Mouse (Mus musculus): ENCODE measurements around the gene Eif5a2.
A peak's percentile ranks its signal among the peaks of the same experiment; 100 is the strongest.

Gene Eif5a2

DNA sequence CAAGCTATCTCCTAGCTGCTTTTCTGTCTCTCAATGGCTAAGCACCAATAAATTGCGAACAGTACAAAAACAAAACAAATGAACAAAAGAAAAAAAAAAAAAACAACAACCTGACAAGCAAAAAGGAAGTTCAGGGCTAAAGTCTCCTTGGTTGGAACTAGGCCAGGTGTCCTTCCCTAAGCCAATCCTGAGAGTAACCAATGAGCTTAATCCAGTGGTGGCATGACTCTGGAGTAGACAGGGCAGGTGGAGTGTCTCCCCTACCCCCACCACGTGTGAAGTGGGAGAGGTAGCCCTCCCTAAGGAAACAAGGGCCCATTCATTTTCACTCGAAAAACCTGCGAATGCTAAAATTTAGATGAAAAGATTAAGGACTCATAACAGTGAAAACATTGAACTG, 30.4 kb downstream of the Eif5a2 start:
- no peak for DNase-seq

DNA sequence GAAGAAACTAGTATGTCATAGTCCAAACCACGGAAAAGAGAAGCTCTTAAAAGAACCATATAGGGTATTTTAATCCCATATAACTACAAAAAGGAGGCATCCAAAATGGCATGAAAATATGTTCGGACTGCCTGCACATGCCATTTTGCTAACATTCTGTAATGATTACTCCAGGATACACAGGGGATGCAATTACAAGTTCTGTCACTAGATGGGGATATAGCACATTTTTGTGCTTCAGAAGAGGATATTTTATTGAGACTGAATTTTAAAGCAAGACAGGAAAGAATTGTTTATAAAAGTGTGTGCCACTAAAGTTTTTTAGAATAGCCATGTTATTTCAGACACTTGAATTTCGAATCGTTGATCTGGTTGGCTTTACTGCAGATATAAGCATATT, 33.3 kb downstream of the Eif5a2 start:
- DNase-seq, result peak in 1 of 2 experiments; percentile 16

DNA sequence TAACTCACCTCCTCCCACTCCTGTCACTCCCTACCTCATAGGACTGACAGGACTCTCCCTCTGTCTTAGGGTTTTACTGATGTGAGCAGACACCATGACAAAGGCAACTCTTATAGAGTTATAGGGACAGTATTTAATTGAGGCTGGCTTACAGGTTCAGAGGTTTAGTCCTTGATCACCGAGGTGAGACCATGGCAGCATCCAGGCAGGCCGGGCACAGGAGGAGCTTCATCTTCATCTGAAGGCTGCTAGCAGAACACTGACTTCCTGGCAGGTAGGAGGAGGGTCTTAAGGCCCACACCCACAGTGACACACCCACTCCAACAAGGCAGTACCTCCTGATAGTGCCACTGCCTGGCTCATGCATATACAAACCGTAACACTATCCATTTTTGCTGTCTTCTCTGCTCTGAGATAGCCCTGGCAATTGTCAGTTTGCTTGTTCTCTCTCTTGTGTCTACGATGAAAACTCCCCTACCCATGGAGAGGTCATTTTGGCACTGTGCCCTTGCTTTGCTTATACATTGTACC, 35.0 kb downstream of the Eif5a2 start:
- no peak for DNase-seq

DNA sequence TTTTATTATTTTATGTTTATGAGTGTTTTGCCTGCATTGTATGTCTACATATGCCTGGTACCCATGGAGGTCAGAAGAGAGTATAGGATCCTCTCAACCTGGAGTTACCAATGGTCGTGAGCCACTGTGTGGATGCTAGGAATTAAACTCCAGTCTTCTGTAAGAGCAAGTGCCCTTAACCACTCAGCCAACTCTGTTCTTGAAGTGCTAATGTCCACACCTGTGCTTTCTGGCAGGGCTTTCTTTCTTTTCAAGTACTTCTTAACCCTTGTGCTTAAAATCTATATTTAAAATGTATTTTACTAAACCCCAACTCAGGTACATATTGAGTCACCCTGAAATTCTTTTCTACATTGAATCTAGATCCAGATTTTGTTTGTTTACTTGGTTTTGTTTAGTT, 45.2 kb downstream of the Eif5a2 start:
- DNase-seq, result no peak

DNA sequence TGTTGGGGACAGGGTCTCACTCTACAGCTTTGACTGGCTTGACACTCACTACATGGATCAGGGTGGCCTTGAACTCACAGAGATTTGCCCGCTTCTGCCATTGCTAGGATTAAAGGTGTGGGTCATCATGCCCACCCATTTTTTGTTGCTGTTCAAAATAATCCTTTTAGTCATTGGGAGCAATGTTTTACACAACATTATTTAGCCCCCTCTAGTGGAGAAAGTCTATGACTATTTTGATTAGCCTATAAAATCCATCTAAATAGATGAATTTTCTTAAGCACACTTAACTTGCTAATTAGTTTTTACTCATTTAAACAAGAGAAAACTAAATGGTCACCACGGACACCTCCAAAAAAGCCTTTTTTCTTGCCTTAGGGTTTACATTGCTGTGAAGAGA, 46.5 kb downstream of the Eif5a2 start:
- DNase-seq, result no peak

DNA sequence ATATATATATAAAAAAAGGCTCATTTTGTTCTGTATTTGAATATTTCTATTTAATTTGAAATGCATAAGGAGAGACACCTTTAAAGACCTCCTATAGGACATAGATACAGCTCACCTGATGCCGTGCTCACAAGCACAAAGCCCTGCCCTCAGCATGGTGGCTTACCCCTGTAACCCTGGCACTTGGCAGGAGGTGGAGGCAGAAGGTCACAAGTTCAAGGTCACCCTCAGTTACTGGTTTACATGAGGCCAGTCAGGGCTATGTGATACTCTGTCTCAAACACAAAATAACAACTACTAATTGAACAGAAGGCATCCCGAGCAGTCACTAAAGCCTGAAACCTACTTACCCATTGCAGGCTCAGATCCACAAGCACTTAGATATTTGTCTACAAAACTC, 48.4 kb downstream of the Eif5a2 start:
- DNase-seq, result no peak

DNA sequence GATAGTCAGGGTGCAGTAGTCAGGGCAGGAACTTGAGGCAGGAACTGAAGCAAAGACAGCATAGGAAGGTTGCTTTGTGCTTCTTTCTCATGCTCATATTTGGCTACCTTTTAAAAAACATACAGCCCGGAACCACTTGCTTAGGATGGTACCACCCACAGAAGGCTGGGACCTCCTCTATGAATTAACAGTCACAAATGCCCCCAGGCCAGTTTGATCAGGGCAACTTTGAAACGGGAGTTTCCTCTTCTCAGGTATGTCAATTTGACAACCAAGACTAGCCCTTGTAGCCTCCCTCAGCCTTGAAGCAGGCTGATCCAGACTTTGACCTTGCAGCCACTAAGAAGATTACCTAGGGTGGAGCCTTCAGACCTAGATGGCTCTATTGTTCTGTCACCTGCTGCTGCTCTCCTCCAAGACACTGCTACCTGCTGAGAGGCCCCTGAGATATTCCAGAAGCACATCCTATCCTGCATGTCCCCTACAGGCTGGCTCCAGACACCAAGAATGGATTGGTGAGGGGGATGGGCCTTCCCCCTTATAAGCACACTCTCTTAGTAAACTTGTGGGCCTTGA, 55.8 kb downstream of the Eif5a2 start:
- no peak for DNase-seq

DNA sequence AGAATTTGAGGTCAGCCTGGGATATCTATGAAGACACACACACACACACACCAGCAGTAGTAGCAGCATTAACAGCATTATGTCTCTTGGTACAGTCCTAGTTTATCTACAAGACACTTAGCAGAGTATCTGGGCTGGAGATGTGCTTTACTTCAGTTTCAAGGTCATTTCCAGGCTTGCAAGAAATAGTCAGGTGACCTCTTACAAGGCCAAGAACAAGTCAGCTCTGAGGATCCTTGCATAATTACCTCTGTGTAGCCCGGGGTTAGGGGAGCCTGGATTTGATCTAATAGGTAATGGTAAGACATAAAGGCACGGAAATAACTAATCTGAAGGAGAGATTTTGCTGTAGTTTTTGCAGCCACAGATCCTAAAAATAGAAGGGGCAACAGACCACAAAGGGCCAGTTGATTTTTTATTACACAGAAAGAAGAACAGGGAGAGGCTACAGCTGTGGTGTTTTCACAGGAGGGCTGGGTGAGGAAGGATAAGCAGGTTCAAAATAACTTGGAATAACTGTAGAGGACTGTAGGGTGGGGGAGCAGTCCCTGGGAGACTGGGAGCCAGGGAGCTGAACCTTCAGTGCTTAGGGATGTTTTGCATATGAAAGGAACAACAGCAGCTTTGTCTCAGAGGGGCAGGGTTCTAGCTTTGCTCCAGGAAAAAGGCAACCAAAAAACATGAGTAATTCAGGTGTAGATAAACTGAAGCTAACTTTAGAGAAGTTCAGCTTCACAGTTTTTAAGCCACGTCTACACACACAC, 61.0 kb downstream of the Eif5a2 start:
- no peak for DNase-seq

DNA sequence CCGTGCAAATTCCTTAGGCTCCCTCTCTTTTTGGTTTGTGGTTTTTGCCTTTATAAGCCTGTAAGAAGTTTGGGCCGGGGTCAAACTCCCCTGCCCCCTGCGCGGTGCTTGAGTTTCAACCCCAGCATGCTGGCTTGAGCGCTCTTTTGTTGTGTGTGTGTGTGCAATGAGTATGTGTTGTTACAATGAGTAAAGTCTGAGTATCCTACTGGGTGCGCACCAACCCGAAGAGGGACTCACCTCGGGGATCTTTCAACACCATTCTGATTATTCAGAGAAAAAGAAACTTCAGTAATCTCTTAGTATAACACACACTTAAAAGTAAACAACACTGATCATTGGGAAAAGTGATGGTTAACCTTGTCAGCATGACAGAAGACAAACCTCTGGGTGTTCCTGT, 62.2 kb downstream of the Eif5a2 start:
- DNase-seq, result no peak

DNA sequence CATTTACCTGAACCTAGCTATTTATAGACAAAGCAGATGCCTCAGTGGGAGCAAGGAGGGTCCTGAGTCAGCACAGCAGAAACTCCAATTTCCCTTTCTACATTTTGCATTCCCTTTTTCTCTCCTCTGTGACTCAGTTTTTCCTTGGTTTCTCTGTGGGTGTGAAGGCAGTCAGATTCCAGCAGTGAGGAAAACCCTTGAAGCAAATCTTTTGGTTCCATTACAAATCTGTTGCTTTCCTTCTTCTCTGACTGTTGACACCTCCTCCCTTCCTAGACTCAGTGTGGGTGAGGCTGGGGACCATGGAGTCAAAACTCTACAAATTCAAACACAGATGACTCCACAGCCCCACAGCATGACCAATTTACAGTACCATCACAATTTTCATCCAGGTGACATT, 66.0 kb downstream of the Eif5a2 start:
- DNase-seq, result no peak

Measured in kidney, postnatal 25 days (tissue).